Mouse (Mus musculus) bone marrow, adult 2 months (tissue): ENCODE results near the gene Dph3. TPM values are rescaled to one million over a fixed set of nuclear protein-coding genes. Genes with fewer than 3 reads are reported as not detected.
"Not testable (repeated sequence)": the region's sequence is repeated elsewhere in the genome, so short reads cannot be mapped to it uniquely, and the experiment has no call there.

Experiments used
- H3K27ac ChIP-seq: fragments of 200-500 bp; 2 replicates; pipeline ENCODE4 v1.5.1; 2012; ENCODE audit warnings: low read depth, mild to moderate bottlenecking, control low read depth, inconsistent platforms, low read length; ENCODE audit not compliant: control insufficient read depth, poor library complexity, insufficient read depth
- H3K4me1 ChIP-seq: fragments of 200-500 bp; 2 replicates; pipeline ENCODE4 v1.6.1; 2011; ENCODE audit warnings: low read length; ENCODE audit not compliant: control insufficient read depth, insufficient read depth
- H3K4me3 ChIP-seq: fragments of 200-500 bp; replicated peaks from 2 replicates; pipeline ENCODE3; 2011; ENCODE audit warnings: mild to moderate bottlenecking, low read depth, low read length, control low read depth; ENCODE audit not compliant: control insufficient read depth
- CTCF ChIP-seq: fragments of 200-500 bp; IDR thresholded peaks from 2 replicates; pipeline ENCODE4 v1.5.1; 2011; ENCODE audit warnings: low read length, control low read depth; ENCODE audit not compliant: control insufficient read depth, insufficient read depth
- POLR2A ChIP-seq: fragments of 200-500 bp; IDR thresholded peaks from 2 replicates; pipeline ENCODE4 v1.6.1; 2011; ENCODE audit warnings: low read depth, mild to moderate bottlenecking, control low read depth, low read length, borderline replicate concordance; ENCODE audit not compliant: control insufficient read depth
- WGBS: fragments of 180-500 bp; shearing (Covaris S2); methylation state at CpG from one replicate; pipeline ENCODE4 v1.1.7; 2018; 5-methylcytosine and 5-hydroxymethylcytosine counted together
- polyA plus RNA-seq: library from polyadenylated mRNA; stranded (reverse); fragments of >200 nt; gene quantifications from 2 replicates; pipeline ENCODE4 v1.2.4, GENCODE M21; 2011; ENCODE audit warnings: low replicate concordance; ENCODE audit not compliant: missing spikeins, insufficient read depth, insufficient read length

The Dph3 gene
- 15.2 and 54.2 TPM in 2 replicates for polyA plus RNA-seq

- WGBS: under 1% methylated on average over 43 of the region's 43 CpGs
- peak; percentile 80; the same call in 1 of the 2 replicates for TF ChIP-seq POLR2A
- TF ChIP-seq CTCF: peak; percentile 48; the same call in 1 of the 2 replicates
- peak within 1 kb of the TSS; percentile 95 for H3K4me3 ChIP-seq
- no peaks in the 10 kb centered on the region for H3K4me1 ChIP-seq
- H3K27ac ChIP-seq: peak within 1 kb of the TSS; percentile 84
Observed at GRCm38 (mm10) chr14:32085486-32086201, at the start of gene Dph3. Gene Dph3, minus strand, starts transcription at chr14:32085729.

GRCm38 (mm10) chr14:32134293-32134692 lies 48.8 kb upstream of the Dph3 start:
- no peak overlapping the region for H3K27ac ChIP-seq

GRCm38 (mm10) chr14:32131836-32132235 lies 46.3 kb upstream of the Dph3 start:
- Histone ChIP-seq H3K27ac (no peak overlapping the region), H3K4me3 (no peak overlapping the region), H3K4me1 (peaks cover 2% of the 10 kb centered on the region)
- WGBS: 15% methylated on average over 4 of the region's 4 CpGs
- TF ChIP-seq POLR2A: no peak
- TF ChIP-seq CTCF: no peak

More at GRCm38 (mm10) chr14:32134293-32134692, 48.8 kb upstream of the Dph3 start:
- TF ChIP-seq POLR2A (no peak), CTCF (no peak)
- H3K4me3 ChIP-seq: no peak overlapping the region
- WGBS: 54% methylated on average over 2 of the region's 2 CpGs
- H3K4me1 ChIP-seq: peaks cover 2% of the 10 kb centered on the region

GRCm38 (mm10) chr14:32128409-32128808 lies 42.9 kb upstream of the Dph3 start:
- Histone ChIP-seq H3K27ac (no peak overlapping the region), H3K4me1 (no peaks in the 10 kb centered on the region; the same call in none of the 2 replicates), H3K4me3 (no peak overlapping the region)
- WGBS: 53% methylated on average over 5 of the region's 5 CpGs
- no peak for TF ChIP-seq POLR2A
- 0 out of 2 replicates have a peak, but pooled peaks have one; percentile 12 for TF ChIP-seq CTCF

- H3K27ac ChIP-seq, H3K4me3 ChIP-seq, H3K4me1 ChIP-seq: not testable (repeated sequence)
- WGBS: 75% methylated on average over 5 of the region's 5 CpGs
Observed at GRCm38 (mm10) chr14:32125256-32125655, 39.7 kb upstream of the Dph3 start.

- no peaks in the 10 kb centered on the region; the same call in 1 of the 2 replicates for H3K4me1 ChIP-seq
- no peak overlapping the region for H3K4me3 ChIP-seq
- H3K27ac ChIP-seq: no peak overlapping the region
- TF ChIP-seq CTCF (no peak), POLR2A (no peak)
- 79% methylated on average over 3 of the region's 3 CpGs for WGBS
Observed at GRCm38 (mm10) chr14:32124261-32124660, 38.7 kb upstream of the Dph3 start.

GRCm38 (mm10) chr14:32121920-32122315 lies 36.4 kb upstream of the Dph3 start:
- 2% methylated on average over 2 of the region's 2 CpGs for WGBS
- H3K27ac ChIP-seq: no peak overlapping the region
- H3K4me1 ChIP-seq: no peaks in the 10 kb centered on the region; the same call in 1 of the 2 replicates
- H3K4me3 ChIP-seq: no peak overlapping the region
- peak; percentile 85 for TF ChIP-seq CTCF
- TF ChIP-seq POLR2A: no peak

GRCm38 (mm10) chr14:32120940-32121919 lies 35.7 kb upstream of the Dph3 start:
- TF ChIP-seq CTCF (no peak), POLR2A (no peak)

GRCm38 (mm10) chr14:32112124-32112523 lies 26.6 kb upstream of the Dph3 start:
- H3K4me1 ChIP-seq, H3K4me3 ChIP-seq, H3K27ac ChIP-seq: not testable (repeated sequence)
- WGBS: 85% methylated on average over 10 of the region's 10 CpGs

More at GRCm38 (mm10) chr14:32120940-32121919, 35.7 kb upstream of the Dph3 start:
- 75% methylated on average over 11 of the region's 11 CpGs for WGBS
- Histone ChIP-seq H3K4me3 (no peak overlapping the region), H3K4me1 (no peaks in the 10 kb centered on the region), H3K27ac (no peak overlapping the region)
